24 mouse cellular contexts compared by ENCODE assay signal in genomic region chr14:32538115-32538514, GRCm38 (mm10).
"Had no signal": no experiment of that assay in that cellular context is flagged by ENCODE, and none has a peak within 500 bp of the region (broad histone marks: within the 10 kb centered on the region; RNA-seq: fewer than 3 reads in every experiment).

No protein-coding gene starts in this region.

- H3K27ac ChIP-seq: heart, embryonic 13.5 days; heart, embryonic 15.5 days; hindbrain, embryonic 13.5 days; hindbrain, embryonic 15.5 days; hindbrain, postnatal 0 days; kidney, embryonic 15.5 days; kidney, postnatal 0 days; limb, embryonic 13.5 days; liver, embryonic 13.5 days; liver, embryonic 15.5 days had no signal

- H3K4me3 ChIP-seq: heart, embryonic 13.5 days; heart, embryonic 15.5 days; hindbrain, embryonic 13.5 days; hindbrain, embryonic 15.5 days; kidney, embryonic 15.5 days; limb, embryonic 13.5 days; limb, embryonic 15.5 days; liver, embryonic 13.5 days; liver, embryonic 15.5 days had no signal

- H3K4me1 ChIP-seq: kidney, embryonic 15.5 days; liver, embryonic 13.5 days; liver, embryonic 15.5 days had no signal

- DNase-seq: gastrocnemius, postnatal 14 days; gastrocnemius, postnatal 36 days; heart, adult 18-20 months; heart, postnatal 14 days; heart, postnatal 36 days; kidney, adult 11 months; kidney, adult 2 months; kidney, adult 9 months; kidney, postnatal 14 days; kidney, postnatal 36 days; layer of hippocampus, adult 9-11 months; layer of hippocampus, postnatal 36 days; left cerebral cortex, postnatal 4 days; liver, embryonic 13.5 days had no signal

- H3K27me3 ChIP-seq: heart, embryonic 13.5 days; heart, embryonic 15.5 days; hindbrain, embryonic 13.5 days; hindbrain, embryonic 15.5 days; kidney, embryonic 15.5 days; limb, embryonic 13.5 days; limb, embryonic 15.5 days; liver, embryonic 13.5 days; liver, embryonic 15.5 days had no signal

- H3K9me3 ChIP-seq: heart, embryonic 13.5 days; heart, embryonic 15.5 days; hindbrain, embryonic 13.5 days; hindbrain, embryonic 15.5 days; kidney, embryonic 15.5 days; limb, embryonic 13.5 days; limb, embryonic 15.5 days; liver, embryonic 13.5 days; liver, embryonic 15.5 days had no signal
